Comparison of ENCODE assay signal across 8 mouse cellular contexts in the genomic region with DNA sequence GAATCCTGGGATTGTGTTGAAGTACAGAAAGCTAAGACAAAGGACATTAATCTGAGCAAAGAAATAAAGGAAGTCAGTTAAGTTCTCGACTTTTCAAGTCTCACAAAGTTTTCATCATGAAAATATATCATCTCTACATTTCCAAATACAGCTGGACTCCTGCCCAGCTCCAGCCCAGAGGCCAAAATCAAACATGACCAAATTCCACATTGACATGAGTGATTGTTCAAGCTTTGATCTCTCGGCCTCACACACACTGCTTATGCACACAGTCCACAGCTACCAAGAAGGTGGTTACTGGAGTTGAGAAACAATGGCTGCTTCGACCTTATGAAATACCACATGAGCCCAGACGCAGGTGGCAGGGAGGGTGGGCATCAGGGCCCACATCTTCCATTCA. TPM values are rescaled to one million over a fixed set of nuclear protein-coding genes. Genes with fewer than 3 reads are reported as not detected.
DNase-seq lines count a peak whose midpoint lies in the region; ATAC-seq and TF ChIP-seq lines count a peak whose summit lies in the region.

No protein-coding gene starts in this region.

- DNase-seq in adrenal gland, adult 2 months, result peak; percentile 85
- no peak for DNase-seq in adrenal gland, adult 18-20 months (ENCODE audit: low spot score in 2 of 2)
- DNase-seq in lung, embryonic 14.5 days, result peak; percentile 92
- DNase-seq in lung, adult 2 months, result no peak
- DNase-seq in kidney, postnatal 4 days, result peak; percentile 73 to 80
- no peak for DNase-seq in retina, embryonic 14.5 days (ENCODE audit: low spot score)

- H3K27ac ChIP-seq in lung, embryonic 14.5 days (ENCODE audit: low read depth), result peak overlapping the region; percentile 94
- peak overlapping the region; percentile 84 for H3K27ac ChIP-seq in stomach, embryonic 15.5 days

- no peak for TF ChIP-seq CTCF in lung, embryonic 14.5 days (IDR thresholded peaks at IDR 0.05; ENCODE audit: low read depth)
- no peak for TF ChIP-seq CTCF in lung, adult 2 months (IDR thresholded peaks at IDR 0.05; ENCODE audit: insufficient read depth, low read length)

- peak overlapping the region; percentile 44 for H3K4me2 ChIP-seq in lung, embryonic 14.5 days
- H3K4me2 ChIP-seq in stomach, embryonic 15.5 days, result peak overlapping the region; percentile 28

- no peak overlapping the region for H3K9ac ChIP-seq in lung, embryonic 14.5 days
- H3K9ac ChIP-seq in stomach, embryonic 15.5 days, result no peak overlapping the region

- TF ChIP-seq POLR2A in lung, adult 2 months (IDR thresholded peaks at IDR 0.05; ENCODE audit: borderline replicate concordance, extremely low read depth, low read depth, low read length), result no peak

- 4% methylated on average over 4 of the region's 4 CpGs for WGBS in lung, embryonic 14.5 days
- WGBS in lung, adult 2 months, result 8% methylated on average over 4 of the region's 4 CpGs
- 11% methylated on average over 4 of the region's 4 CpGs for WGBS in stomach, embryonic 15.5 days

- H3K4me3 ChIP-seq in lung, embryonic 14.5 days (ENCODE audit: low read depth, low read length), result no peak overlapping the region
- H3K4me3 ChIP-seq in lung, adult 2 months (replicated peaks; ENCODE audit: extremely low read depth, low read depth, low read length), result no peak overlapping the region
- no peak overlapping the region for H3K4me3 ChIP-seq in stomach, embryonic 15.5 days (replicated peaks)

- ATAC-seq in lung, embryonic 14.5 days (ENCODE audit: insufficient read depth), result peak; percentile 70
- ATAC-seq in stomach, embryonic 15.5 days (ENCODE audit: insufficient read depth, low FRiP score, low read depth), result peak; percentile 57; the same call in 1 of the 2 replicates
- ATAC-seq in activated CD4-positive, CD25-positive, alpha-beta regulatory T cell, adult 4 months, result no peak

- no peaks in the 10 kb centered on the region for H3K9me3 ChIP-seq in lung, embryonic 14.5 days (ENCODE audit: low read depth, low read length)
- no peaks in the 10 kb centered on the region for H3K9me3 ChIP-seq in stomach, embryonic 15.5 days

- no peaks in the 10 kb centered on the region for H3K36me3 ChIP-seq in lung, embryonic 14.5 days (ENCODE audit: insufficient read depth)
- no peaks in the 10 kb centered on the region for H3K36me3 ChIP-seq in stomach, embryonic 15.5 days

- no peaks in the 10 kb centered on the region for H3K27me3 ChIP-seq in lung, embryonic 14.5 days (ENCODE audit: insufficient read depth, low read length)
- H3K27me3 ChIP-seq in stomach, embryonic 15.5 days (replicated peaks), result no peaks in the 10 kb centered on the region

- peaks cover 68% of the 10 kb centered on the region for H3K4me1 ChIP-seq in lung, embryonic 14.5 days (ENCODE audit: insufficient read depth)
- peaks cover 56% of the 10 kb centered on the region for H3K4me1 ChIP-seq in lung, adult 2 months (ENCODE audit: control insufficient read depth, insufficient read depth, low read length)
- peaks cover 76% of the 10 kb centered on the region for H3K4me1 ChIP-seq in stomach, embryonic 15.5 days

RNA-seq across cellular contexts. Expression of a gene that starts 14.0 kb away (rescaled TPM):
- 100 to 1,000 TPM; 161 to 176 TPM for total RNA-seq in adrenal gland, adult 2 months (2021)
- polyA plus RNA-seq in adrenal gland, adult 2 months (2012; rRNA removed), result 130 and 132 TPM in 2 replicates
- 100 to 1,000 TPM; 198 to 219 TPM for total RNA-seq in adrenal gland, adult 18-20 months (2021)
- 63.6 and 72.3 TPM in 2 replicates for polyA plus RNA-seq in lung, embryonic 14.5 days (2014; fragmentation: Nextera tagmentation; extraction: Ambion mirVana)
- 91.4 and 120 TPM in 2 replicates for polyA plus RNA-seq in lung, adult 2 months (2012; rRNA removed)
- 45.8 and 49.5 TPM in 2 replicates for polyA plus RNA-seq in stomach, embryonic 15.5 days (2015; fragmentation: Nextera tagmentation; extraction: Ambion mirVana)
- 10 to 100 TPM; 11.5 to 11.9 TPM for polyA plus RNA-seq in activated CD4-positive, CD25-positive, alpha-beta regulatory T cell, adult 4 months (2017; shearing (Covaris generic))

RNA-seq across cellular contexts. Expression of a gene that starts 54.5 kb away (rescaled TPM):
- 1 to 10 TPM; 5.6 to 7.3 TPM for total RNA-seq in adrenal gland, adult 2 months (2021)
- polyA plus RNA-seq in adrenal gland, adult 2 months (2012; rRNA removed), result 2.3 and 3.2 TPM in 2 replicates
- total RNA-seq in adrenal gland, adult 18-20 months (2021), result 1 to 10 TPM; 5.5 to 7.1 TPM
- polyA plus RNA-seq in lung, embryonic 14.5 days (2014; fragmentation: Nextera tagmentation; extraction: Ambion mirVana), result 3.9 and 4.3 TPM in 2 replicates
- 1.9 and 2.7 TPM in 2 replicates for polyA plus RNA-seq in lung, adult 2 months (2012; rRNA removed)
- 4.7 and 5.4 TPM in 2 replicates for polyA plus RNA-seq in stomach, embryonic 15.5 days (2015; fragmentation: Nextera tagmentation; extraction: Ambion mirVana)
- under 1 TPM in 1 of 2 experiments, not detected in 1; 0.41 TPM for polyA plus RNA-seq in activated CD4-positive, CD25-positive, alpha-beta regulatory T cell, adult 4 months (2017; shearing (Covaris generic))

Comparison
In these comparisons a context has a peak if more than half of its experiments do, and no peak if none do; other contexts are left out.
1. DNase-seq: peak in adrenal gland, adult 2 months (single experiment), lung, embryonic 14.5 days (single experiment) and kidney, postnatal 4 days (2 of 2); none in adrenal gland, adult 18-20 months (0 of 2), lung, adult 2 months (single experiment) and retina, embryonic 14.5 days (single experiment).